12 mouse cellular contexts compared by ENCODE assay signal in the genomic region with DNA sequence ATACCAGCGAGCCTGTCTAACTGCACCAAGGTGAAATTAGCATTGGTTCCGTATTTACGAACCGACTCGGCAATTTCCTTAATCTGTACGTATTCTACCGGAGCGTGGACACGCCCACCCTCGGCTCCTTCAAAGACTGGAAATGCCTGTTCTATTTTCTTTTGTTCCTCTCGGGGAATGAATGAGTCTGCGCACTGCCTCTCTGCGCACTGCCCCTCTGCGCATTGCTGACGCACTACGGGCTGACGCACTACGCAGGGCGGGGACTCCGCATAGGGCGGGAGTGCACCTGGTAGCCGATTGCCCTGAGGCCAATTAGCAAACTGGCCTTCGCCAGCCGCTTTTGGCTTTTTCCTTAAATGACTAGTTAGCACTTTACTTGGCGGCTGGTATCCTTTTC. TPM values are rescaled to one million over a fixed set of nuclear protein-coding genes. Genes with fewer than 3 reads are reported as not detected.
DNase-seq lines count a peak whose midpoint lies in the region; ATAC-seq and TF ChIP-seq lines count a peak whose summit lies in the region.
"Not testable (repeated sequence)": the region's sequence is repeated elsewhere in the genome, so short reads cannot be mapped to it uniquely, and the experiment has no call there.
"Had no signal": no experiment of that assay in that cellular context is flagged by ENCODE, and none has a peak within 500 bp of the region (broad histone marks: within the 10 kb centered on the region; RNA-seq: fewer than 3 reads in every experiment).

No protein-coding gene starts in this region.

- not testable (repeated sequence) for H3K9me3 ChIP-seq in ES-E14 (ENCODE audit: control insufficient read depth, insufficient read depth, low read depth, low read length); embryonic facial prominence, embryonic 14.5 days (ENCODE audit: control insufficient read depth, low read length); hindbrain, embryonic 14.5 days (ENCODE audit: control insufficient read depth, low read length); kidney, postnatal 0 days (replicated peaks; ENCODE audit: low read length); liver, embryonic 14.5 days (ENCODE audit: control insufficient read depth, low read length); midbrain, embryonic 14.5 days (ENCODE audit: control insufficient read depth, low read length); stomach, embryonic 15.5 days

- not testable (repeated sequence) for H3K36me3 ChIP-seq in ES-E14 (ENCODE audit: control insufficient read depth, insufficient read depth, low read length, poor library complexity, severe bottlenecking); embryonic facial prominence, embryonic 14.5 days (ENCODE audit: control insufficient read depth, insufficient read depth, low read length); heart, adult 2 months (ENCODE audit: control insufficient read depth, insufficient read depth, low read length); hindbrain, embryonic 14.5 days (replicated peaks; ENCODE audit: control insufficient read depth, insufficient read depth); kidney, postnatal 0 days (ENCODE audit: insufficient read depth, low read length); liver, embryonic 14.5 days (replicated peaks; ENCODE audit: control insufficient read depth, insufficient read depth, low read depth); midbrain, embryonic 14.5 days (ENCODE audit: control insufficient read depth, insufficient read depth, low read length); stomach, embryonic 15.5 days

- H3K4me3 ChIP-seq in ES-E14 (ENCODE audit: insufficient read depth in 1 of 2, low read depth in 1 of 2, low read length in 2 of 2, poor library complexity in 1 of 2, severe bottlenecking in 1 of 2) = peak overlapping the region; percentile 22 to 44; a peak in 2 of 4 replicates
- H3K4me3 ChIP-seq in embryonic facial prominence, embryonic 14.5 days (ENCODE audit: low read depth, low read length) = peak overlapping the region; percentile 32
- peak overlapping the region; percentile 42 for H3K4me3 ChIP-seq in heart, adult 2 months
- H3K4me3 ChIP-seq in hindbrain, embryonic 14.5 days (replicated peaks; ENCODE audit: low read length) = peak overlapping the region; percentile 25
- peak overlapping the region; percentile 31 for H3K4me3 ChIP-seq in kidney, postnatal 0 days (replicated peaks; ENCODE audit: low read depth, low read length)
- H3K4me3 ChIP-seq in liver, embryonic 14.5 days (ENCODE audit: insufficient read depth in 1 of 2, low read depth in 2 of 2, low read length in 2 of 2) = peak overlapping the region; percentile 54 to 72
- peak overlapping the region; percentile 28 for H3K4me3 ChIP-seq in midbrain, embryonic 14.5 days (replicated peaks; ENCODE audit: low read depth, low read length)
- peak overlapping the region; percentile 28 for H3K4me3 ChIP-seq in stomach, embryonic 15.5 days (replicated peaks)

- not testable (repeated sequence) for H3K9ac ChIP-seq in ES-E14 (ENCODE audit: insufficient read depth, low read depth, low read length, poor library complexity, severe bottlenecking); heart, adult 2 months (ENCODE audit: low read depth, low read length); kidney, postnatal 0 days (ENCODE audit: low read depth, low read length); midbrain, embryonic 14.5 days (replicated peaks; ENCODE audit: low read length); stomach, embryonic 15.5 days
- peak overlapping the region; percentile 28; the same call in 1 of the 2 replicates for H3K9ac ChIP-seq in embryonic facial prominence, embryonic 14.5 days (ENCODE audit: low read depth, low read length)
- peak overlapping the region; percentile 29; the same call in 1 of the 2 replicates for H3K9ac ChIP-seq in hindbrain, embryonic 14.5 days
- peak overlapping the region; percentile 57; the same call in 1 of the 2 replicates for H3K9ac ChIP-seq in liver, embryonic 14.5 days (replicated peaks)

- H3K79me2 ChIP-seq in heart, adult 2 months (replicated peaks; ENCODE audit: control insufficient read depth, insufficient read depth, low read length) = not testable (repeated sequence)

- in situ Hi-C loops in ES-E14 (cut with MboI; ENCODE audit: low sequenced_read_pairs in 2 of 2, unreplicated experiment in 2 of 2) = not testable (repeated sequence)

- intact Hi-C loops in heart, adult 2 months (cut with DNase I) = not testable (repeated sequence)

- H3K27ac ChIP-seq in ES-E14 (ENCODE audit: insufficient read depth, low read depth, low read length, poor library complexity, severe bottlenecking); embryonic facial prominence, embryonic 14.5 days (replicated peaks; ENCODE audit: low read depth, low read length); heart, adult 2 months; kidney, postnatal 0 days; liver, embryonic 14.5 days; stomach, embryonic 15.5 days: not testable (repeated sequence)
- H3K27ac ChIP-seq in hindbrain, embryonic 14.5 days = peak overlapping the region; percentile 76
- H3K27ac ChIP-seq in midbrain, embryonic 14.5 days (replicated peaks; ENCODE audit: low read depth, low read length) = peak overlapping the region; percentile 75

- not testable (repeated sequence) for H3K27me3 ChIP-seq in embryonic facial prominence, embryonic 14.5 days (replicated peaks; ENCODE audit: control insufficient read depth, insufficient read depth, low read length); heart, adult 2 months (ENCODE audit: control insufficient read depth, insufficient read depth, low read length); hindbrain, embryonic 14.5 days (ENCODE audit: control insufficient read depth, insufficient read depth, low read length); kidney, postnatal 0 days (ENCODE audit: insufficient read depth, low read length); liver, embryonic 14.5 days (ENCODE audit: control insufficient read depth, insufficient read depth, low read length); midbrain, embryonic 14.5 days (ENCODE audit: control insufficient read depth, insufficient read depth, low read length); stomach, embryonic 15.5 days (replicated peaks)

- not testable (repeated sequence) for H3K4me2 ChIP-seq in embryonic facial prominence, embryonic 14.5 days (ENCODE audit: low read depth, low read length); midbrain, embryonic 14.5 days (ENCODE audit: low read length)
- peak overlapping the region; percentile 16; the same call in 1 of the 2 replicates for H3K4me2 ChIP-seq in hindbrain, embryonic 14.5 days (replicated peaks)
- 0 out of 2 replicates have a peak overlapping the region, but pooled peaks have one; percentile 30 for H3K4me2 ChIP-seq in kidney, postnatal 0 days (ENCODE audit: low read length)
- H3K4me2 ChIP-seq in liver, embryonic 14.5 days (ENCODE audit: low read depth) = peak overlapping the region; percentile 56
- 0 out of 2 replicates have a peak overlapping the region, but pooled peaks have one; percentile 5 for H3K4me2 ChIP-seq in stomach, embryonic 15.5 days

- not testable (repeated sequence) for H3K4me1 ChIP-seq in ES-E14 (ENCODE audit: control insufficient read depth in 2 of 2, insufficient read depth in 2 of 2, low read length in 2 of 2, poor library complexity in 1 of 2); embryonic facial prominence, embryonic 14.5 days (ENCODE audit: control insufficient read depth, insufficient read depth, low read length); heart, adult 2 months (ENCODE audit: control insufficient read depth, insufficient read depth, low read length); hindbrain, embryonic 14.5 days (replicated peaks; ENCODE audit: control insufficient read depth, insufficient read depth, low read length); kidney, postnatal 0 days (replicated peaks; ENCODE audit: insufficient read depth, low read length); liver, embryonic 14.5 days (replicated peaks; ENCODE audit: control insufficient read depth in 2 of 2, insufficient read depth in 2 of 2, low read length in 1 of 2); midbrain, embryonic 14.5 days (ENCODE audit: control insufficient read depth, insufficient read depth, low read length); stomach, embryonic 15.5 days

- DNase-seq in ES-E14 (ENCODE audit: low read depth, low spot score); embryonic facial prominence, embryonic 14.5 days (ENCODE audit: low spot score); heart, adult 2 months; hindbrain, embryonic 14.5 days (ENCODE audit: low spot score); kidney, postnatal 0 days (ENCODE audit: low spot score); liver, embryonic 14.5 days (ENCODE audit: low read depth in 3 of 3, low spot score in 3 of 3); midbrain, embryonic 14.5 days: not testable (repeated sequence)

- not testable (repeated sequence) for TF ChIP-seq CTCF in heart, adult 2 months (IDR thresholded peaks at IDR 0.05); kidney, postnatal 0 days (IDR thresholded peaks at IDR 0.05; ENCODE audit: low read depth); liver, embryonic 14.5 days (IDR thresholded peaks at IDR 0.05; ENCODE audit: low read depth)

- 43% methylated on average over 4 of the region's 25 CpGs for WGBS in embryonic facial prominence, embryonic 14.5 days
- WGBS in heart, adult 2 months = 29% methylated on average over 12 of the region's 25 CpGs
- 35% methylated on average over 2 of the region's 25 CpGs for WGBS in hindbrain, embryonic 14.5 days
- WGBS in kidney, postnatal 0 days = 28% methylated on average over 5 of the region's 25 CpGs
- WGBS in liver, embryonic 14.5 days (ENCODE audit: insufficient replicate concordance) = 16% methylated on average over 7 of the region's 25 CpGs
- 48% methylated on average over 6 of the region's 25 CpGs for WGBS in midbrain, embryonic 14.5 days
- WGBS in stomach, embryonic 15.5 days = 32% methylated on average over 12 of the region's 25 CpGs

- ATAC-seq in embryonic facial prominence, embryonic 14.5 days (ENCODE audit: low read depth); hindbrain, embryonic 14.5 days (ENCODE audit: low FRiP score); kidney, postnatal 0 days (replicated peaks; ENCODE audit: low FRiP score, low read depth); liver, embryonic 14.5 days (ENCODE audit: insufficient read depth); midbrain, embryonic 14.5 days (ENCODE audit: low FRiP score, low TSS enrichment); stomach, embryonic 15.5 days (ENCODE audit: insufficient read depth, low FRiP score, low read depth): not testable (repeated sequence)

- not testable (repeated sequence) for TF ChIP-seq POLR2A in heart, adult 2 months (IDR thresholded peaks at IDR 0.05; ENCODE audit: insufficient read depth, low read depth, low read length)

- not testable (repeated sequence) for TF ChIP-seq EP300 in heart, adult 2 months (IDR thresholded peaks at IDR 0.05; ENCODE audit: insufficient read depth, low read depth, low read length); liver, embryonic 14.5 days (IDR thresholded peaks at IDR 0.05; ENCODE audit: low read depth)

RNA-seq across cellular contexts. Expression of a gene that starts 4.6 kb away (rescaled TPM):
- 23.0 and 30.3 TPM in 2 replicates for total RNA-seq in ES-E14 (2012; rRNA removed)
- polyA plus RNA-seq in embryonic facial prominence, embryonic 14.5 days (2014; fragmentation: Nextera tagmentation; extraction: Ambion mirVana) = 56.0 and 62.8 TPM in 2 replicates
- 10 to 100 TPM; 36.5 to 39.2 TPM for total RNA-seq in heart, adult 2 months (2021)
- polyA plus RNA-seq in heart, adult 2 months (2012; rRNA removed) = 28.9 and 48.7 TPM in 2 replicates
- polyA plus RNA-seq in hindbrain, embryonic 14.5 days (2014; fragmentation: Nextera tagmentation; extraction: Ambion mirVana) = 156 and 176 TPM in 2 replicates
- polyA plus RNA-seq in kidney, postnatal 0 days (2015; fragmentation: Nextera tagmentation; extraction: Ambion mirVana) = 41.0 and 43.1 TPM in 2 replicates
- polyA plus RNA-seq in liver, embryonic 14.5 days (2012; rRNA removed) = 15.4 and 15.5 TPM in 2 replicates
- polyA plus RNA-seq in liver, embryonic 14.5 days (2014; fragmentation: Nextera tagmentation; extraction: Ambion mirVana) = 21.6 and 25.9 TPM in 2 replicates
- 103 and 153 TPM in 2 replicates for polyA plus RNA-seq in midbrain, embryonic 14.5 days (2014; fragmentation: Nextera tagmentation; extraction: Ambion mirVana)
- 54.6 and 57.6 TPM in 2 replicates for polyA plus RNA-seq in stomach, embryonic 15.5 days (2015; fragmentation: Nextera tagmentation; extraction: Ambion mirVana)

RNA-seq across cellular contexts. Expression of a gene that starts 24.1 kb away (rescaled TPM):
- 1.5 and 1.6 TPM in 2 replicates for total RNA-seq in ES-E14 (2012; rRNA removed)
- polyA plus RNA-seq in embryonic facial prominence, embryonic 14.5 days (2014; fragmentation: Nextera tagmentation; extraction: Ambion mirVana) = 2.5 and 2.6 TPM in 2 replicates
- total RNA-seq in heart, adult 2 months (2021) = not detected
- polyA plus RNA-seq in heart, adult 2 months (2012; rRNA removed) = 0.26 and 0.39 TPM in 2 replicates
- polyA plus RNA-seq in hindbrain, embryonic 14.5 days (2014; fragmentation: Nextera tagmentation; extraction: Ambion mirVana) = 2.3 and 2.5 TPM in 2 replicates
- polyA plus RNA-seq in kidney, postnatal 0 days (2015; fragmentation: Nextera tagmentation; extraction: Ambion mirVana) = 0.05 and 0.10 TPM in 2 replicates
- polyA plus RNA-seq in liver, embryonic 14.5 days (2012; rRNA removed) = 0.01 TPM in 2 replicates
- not detected in 2 replicates for polyA plus RNA-seq in liver, embryonic 14.5 days (2014; fragmentation: Nextera tagmentation; extraction: Ambion mirVana)
- polyA plus RNA-seq in midbrain, embryonic 14.5 days (2014; fragmentation: Nextera tagmentation; extraction: Ambion mirVana) = 1.00 and 1.8 TPM in 2 replicates
- polyA plus RNA-seq in stomach, embryonic 15.5 days (2015; fragmentation: Nextera tagmentation; extraction: Ambion mirVana) = 0.80 and 1.3 TPM in 2 replicates

RNA-seq across cellular contexts. Expression of a gene that starts 33.8 kb away (rescaled TPM):
- 12.6 and 17.4 TPM in 2 replicates for total RNA-seq in ES-E14 (2012; rRNA removed)
- polyA plus RNA-seq in embryonic facial prominence, embryonic 14.5 days (2014; fragmentation: Nextera tagmentation; extraction: Ambion mirVana) = 7.8 and 8.2 TPM in 2 replicates
- 10 to 100 TPM; 56.4 to 59.6 TPM for total RNA-seq in heart, adult 2 months (2021)
- polyA plus RNA-seq in heart, adult 2 months (2012; rRNA removed) = 32.8 and 45.3 TPM in 2 replicates
- polyA plus RNA-seq in hindbrain, embryonic 14.5 days (2014; fragmentation: Nextera tagmentation; extraction: Ambion mirVana) = 5.0 and 5.9 TPM in 2 replicates
- 10.5 and 10.8 TPM in 2 replicates for polyA plus RNA-seq in kidney, postnatal 0 days (2015; fragmentation: Nextera tagmentation; extraction: Ambion mirVana)
- 7.3 and 10.0 TPM in 2 replicates for polyA plus RNA-seq in liver, embryonic 14.5 days (2012; rRNA removed)
- 4.8 and 5.2 TPM in 2 replicates for polyA plus RNA-seq in liver, embryonic 14.5 days (2014; fragmentation: Nextera tagmentation; extraction: Ambion mirVana)
- 5.6 and 6.1 TPM in 2 replicates for polyA plus RNA-seq in midbrain, embryonic 14.5 days (2014; fragmentation: Nextera tagmentation; extraction: Ambion mirVana)
- 9.8 and 11.5 TPM in 2 replicates for polyA plus RNA-seq in stomach, embryonic 15.5 days (2015; fragmentation: Nextera tagmentation; extraction: Ambion mirVana)

RNA-seq across cellular contexts. Expression of a gene that starts 37.6 kb away (rescaled TPM):
- not detected in 2 replicates for total RNA-seq in ES-E14 (2012; rRNA removed)
- polyA plus RNA-seq in embryonic facial prominence, embryonic 14.5 days (2014; fragmentation: Nextera tagmentation; extraction: Ambion mirVana) = not detected in 2 replicates
- not detected for total RNA-seq in heart, adult 2 months (2021)
- polyA plus RNA-seq in heart, adult 2 months (2012; rRNA removed) = not detected in 2 replicates
- not detected in 2 replicates for polyA plus RNA-seq in hindbrain, embryonic 14.5 days (2014; fragmentation: Nextera tagmentation; extraction: Ambion mirVana)
- polyA plus RNA-seq in kidney, postnatal 0 days (2015; fragmentation: Nextera tagmentation; extraction: Ambion mirVana) = 0.06 TPM in 1 of 2 replicates, not detected in the other
- polyA plus RNA-seq in liver, embryonic 14.5 days (2012; rRNA removed) = not detected in 2 replicates
- polyA plus RNA-seq in liver, embryonic 14.5 days (2014; fragmentation: Nextera tagmentation; extraction: Ambion mirVana) = not detected in 2 replicates
- polyA plus RNA-seq in midbrain, embryonic 14.5 days (2014; fragmentation: Nextera tagmentation; extraction: Ambion mirVana) = 0.09 TPM in 1 of 2 replicates, not detected in the other
- not detected in 2 replicates for polyA plus RNA-seq in stomach, embryonic 15.5 days (2015; fragmentation: Nextera tagmentation; extraction: Ambion mirVana)
- total RNA-seq: gastrocnemius, postnatal 4 days; layer of hippocampus, adult 8-10 months; left cerebral cortex, postnatal 25 days; megakaryocyte, adult 5-6 weeks had no signal

RNA-seq across cellular contexts. Expression of a gene that starts 52.3 kb away (rescaled TPM):
- 38.2 and 43.7 TPM in 2 replicates for total RNA-seq in ES-E14 (2012; rRNA removed)
- 30.4 and 31.9 TPM in 2 replicates for polyA plus RNA-seq in embryonic facial prominence, embryonic 14.5 days (2014; fragmentation: Nextera tagmentation; extraction: Ambion mirVana)
- 10 to 100 TPM; 36.0 to 38.9 TPM for total RNA-seq in heart, adult 2 months (2021)
- 25.1 and 39.8 TPM in 2 replicates for polyA plus RNA-seq in heart, adult 2 months (2012; rRNA removed)
- 16.5 and 18.7 TPM in 2 replicates for polyA plus RNA-seq in hindbrain, embryonic 14.5 days (2014; fragmentation: Nextera tagmentation; extraction: Ambion mirVana)
- polyA plus RNA-seq in kidney, postnatal 0 days (2015; fragmentation: Nextera tagmentation; extraction: Ambion mirVana) = 20.0 and 20.5 TPM in 2 replicates
- polyA plus RNA-seq in liver, embryonic 14.5 days (2012; rRNA removed) = 5.2 and 5.5 TPM in 2 replicates
- 3.8 and 5.4 TPM in 2 replicates for polyA plus RNA-seq in liver, embryonic 14.5 days (2014; fragmentation: Nextera tagmentation; extraction: Ambion mirVana)
- 12.4 and 15.2 TPM in 2 replicates for polyA plus RNA-seq in midbrain, embryonic 14.5 days (2014; fragmentation: Nextera tagmentation; extraction: Ambion mirVana)
- 18.0 and 19.5 TPM in 2 replicates for polyA plus RNA-seq in stomach, embryonic 15.5 days (2015; fragmentation: Nextera tagmentation; extraction: Ambion mirVana)
